Mouse (Mus musculus): ENCODE data around the gene Dcaf17. TPM values are rescaled to one million over a fixed set of nuclear protein-coding genes. Genes with fewer than 3 reads are reported as not detected.

Gene Dcaf17
- polyA plus RNA-seq, 1 experiment = 6.8 TPM

DNA sequence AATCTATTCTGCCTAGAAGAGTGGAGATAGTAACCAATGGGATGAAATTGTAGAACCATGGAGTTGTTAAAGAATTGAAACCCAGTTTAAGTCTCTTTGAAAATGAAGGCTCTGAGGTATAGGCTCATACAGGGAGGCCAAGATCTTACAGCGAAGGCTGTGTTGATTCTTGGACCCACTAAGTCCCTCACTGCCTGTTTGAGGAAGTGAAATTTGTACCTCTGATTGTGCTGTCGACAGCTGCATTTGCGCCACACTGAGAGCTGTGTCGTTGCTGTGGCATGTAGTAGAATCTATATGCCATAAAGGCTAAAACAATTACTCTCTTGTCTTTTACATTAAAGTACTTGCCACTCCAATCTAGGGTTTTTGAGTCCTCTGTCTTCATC, 48.2 kb downstream of the Dcaf17 start:
- no peak overlapping the region for H3K4me3 ChIP-seq (replicated peaks; ENCODE audit: control insufficient read depth, low read depth, low read length)
- WGBS = 7% methylated on average over 4 of the region's 4 CpGs
- no peak for TF ChIP-seq CTCF (IDR thresholded peaks at IDR 0.05; ENCODE audit: control insufficient read depth, insufficient read depth, low read length)
- no peak overlapping the region for H3K27ac ChIP-seq (ENCODE audit: control insufficient read depth, insufficient read depth, low read depth, low read length, poor library complexity)
- peaks cover 1% of the 10 kb centered on the region; the same call in 1 of the 2 replicates for H3K4me1 ChIP-seq (ENCODE audit: control insufficient read depth, insufficient read depth, low read length)

DNA sequence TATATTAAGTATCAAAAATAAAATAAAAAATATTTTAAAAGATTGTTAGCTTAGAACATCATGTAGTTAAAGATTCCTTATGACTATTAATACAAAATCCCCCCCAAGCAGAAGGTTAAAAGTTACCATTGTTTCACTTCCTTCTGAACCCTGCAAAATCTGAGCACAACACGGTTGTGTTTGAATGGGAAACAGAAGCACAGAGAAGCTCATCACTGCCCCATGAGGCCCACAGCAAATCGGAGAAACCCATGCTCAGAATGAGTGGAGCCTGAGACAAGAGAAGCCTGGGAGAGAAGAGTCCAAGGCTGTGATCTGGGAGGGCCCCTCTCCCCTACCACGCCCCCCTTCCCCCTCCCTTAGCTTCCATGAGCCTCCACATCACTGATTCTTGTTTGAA, 49.6 kb downstream of the Dcaf17 start:
- no peak overlapping the region for H3K4me3 ChIP-seq (replicated peaks; ENCODE audit: control insufficient read depth, low read depth, low read length)
- peaks cover 1% of the 10 kb centered on the region; the same call in 1 of the 2 replicates for H3K4me1 ChIP-seq (ENCODE audit: control insufficient read depth, insufficient read depth, low read length)
- H3K27ac ChIP-seq (ENCODE audit: control insufficient read depth, insufficient read depth, low read depth, low read length, poor library complexity) = no peak overlapping the region
- no peak for TF ChIP-seq CTCF (IDR thresholded peaks at IDR 0.05; ENCODE audit: control insufficient read depth, insufficient read depth, low read length)
- TF ChIP-seq POLR2A (IDR thresholded peaks at IDR 0.05; ENCODE audit: borderline replicate concordance, control insufficient read depth, low read depth, low read length) = no peak
- WGBS = 55% methylated on average over 3 of the region's 3 CpGs

DNA sequence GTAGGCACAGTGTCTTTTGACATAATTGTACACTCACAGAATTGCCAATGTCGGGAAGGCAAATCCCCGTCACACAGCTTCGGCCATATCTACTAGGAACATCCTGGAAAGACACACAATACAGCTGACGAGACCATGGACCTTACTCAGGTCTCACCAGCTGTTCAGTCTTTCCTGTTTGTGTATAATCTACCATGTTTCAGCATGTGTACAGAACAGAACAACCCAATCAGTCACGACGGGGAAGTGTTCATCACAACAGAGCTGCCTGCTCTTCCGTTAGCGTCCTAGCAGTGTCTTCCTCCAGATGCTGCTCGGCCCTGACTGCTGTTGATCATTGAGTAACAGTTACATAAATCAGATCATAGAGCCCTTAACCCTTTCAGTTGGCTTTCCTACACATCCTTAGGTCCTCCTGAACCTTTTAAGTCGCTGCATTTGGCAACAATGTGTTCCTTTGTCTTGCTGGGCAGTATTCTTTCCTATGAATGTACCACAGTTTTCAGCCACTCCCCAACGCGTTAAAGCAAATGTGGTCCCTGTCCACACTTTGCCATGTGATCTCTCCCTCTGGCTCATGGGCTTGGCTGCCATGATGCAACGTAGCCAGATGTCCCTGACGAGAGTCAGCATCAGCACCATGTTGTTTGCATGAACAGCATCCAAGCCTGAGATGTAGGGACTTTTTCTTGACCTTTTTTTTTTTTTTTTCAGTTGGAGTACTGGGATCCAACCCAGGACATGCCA, 50.5 kb downstream of the Dcaf17 start:
- TF ChIP-seq POLR2A (IDR thresholded peaks at IDR 0.05; ENCODE audit: borderline replicate concordance, control insufficient read depth, low read depth, low read length) = no peak
- no peak for TF ChIP-seq CTCF (IDR thresholded peaks at IDR 0.05; ENCODE audit: control insufficient read depth, insufficient read depth, low read length)
- 60% methylated on average over 14 of the region's 14 CpGs for WGBS
- Histone ChIP-seq H3K27ac (ENCODE audit: control insufficient read depth, insufficient read depth, low read depth, low read length, poor library complexity) (no peak overlapping the region), H3K4me1 (ENCODE audit: control insufficient read depth, insufficient read depth, low read length) (peaks cover 1% of the 10 kb centered on the region; the same call in 1 of the 2 replicates), H3K4me3 (replicated peaks; ENCODE audit: control insufficient read depth, low read depth, low read length) (no peak overlapping the region)

DNA sequence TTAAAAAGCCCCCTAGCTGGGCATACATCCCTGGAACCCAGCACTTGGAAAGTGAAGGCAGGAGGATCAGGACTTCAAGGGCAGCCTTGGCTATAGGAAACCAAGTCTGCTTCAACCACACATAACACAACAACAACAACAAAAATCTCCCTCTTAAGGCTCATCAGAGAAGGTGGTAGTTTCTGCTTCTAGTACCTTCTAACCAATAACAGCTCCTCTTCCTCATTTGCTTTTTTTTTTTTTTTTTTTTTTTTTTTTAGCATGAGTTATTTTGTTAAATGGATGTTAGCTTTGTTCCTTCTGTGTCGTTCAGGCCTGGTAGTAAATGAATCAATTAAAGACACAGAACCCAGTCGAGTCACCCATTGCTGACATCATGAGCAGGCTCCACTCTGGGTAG, 52.1 kb downstream of the Dcaf17 start:
- peaks cover 1% of the 10 kb centered on the region; the same call in 1 of the 2 replicates for H3K4me1 ChIP-seq (ENCODE audit: control insufficient read depth, insufficient read depth, low read length)
- no peak overlapping the region for H3K4me3 ChIP-seq (replicated peaks; ENCODE audit: control insufficient read depth, low read depth, low read length)
- WGBS = 68% methylated on average over 2 of the region's 2 CpGs
- TF ChIP-seq POLR2A (IDR thresholded peaks at IDR 0.05; ENCODE audit: borderline replicate concordance, control insufficient read depth, low read depth, low read length) (no peak), CTCF (IDR thresholded peaks at IDR 0.05; ENCODE audit: control insufficient read depth, insufficient read depth, low read length) (no peak)
- no peak overlapping the region for H3K27ac ChIP-seq (ENCODE audit: control insufficient read depth, insufficient read depth, low read depth, low read length, poor library complexity)

DNA sequence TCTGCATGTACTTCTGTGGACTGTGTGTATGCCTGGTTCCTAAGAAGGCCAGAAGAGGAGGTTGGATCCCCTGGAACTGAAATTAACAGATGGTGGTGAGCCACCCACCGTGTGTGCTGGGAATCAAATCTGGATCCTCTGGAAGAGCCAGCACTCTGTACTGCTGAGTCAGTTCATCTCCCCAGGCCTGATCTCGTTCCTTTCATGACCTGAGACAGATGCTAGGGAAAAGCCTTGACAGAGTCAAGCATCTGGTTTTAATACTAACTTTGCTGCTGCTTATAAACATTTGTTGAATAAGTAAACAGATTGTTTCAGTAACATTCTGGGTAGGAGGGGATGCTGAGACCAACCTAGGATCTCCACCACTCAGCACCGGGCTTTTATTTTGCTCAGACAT, 53.4 kb downstream of the Dcaf17 start:
- 81% methylated on average over 3 of the region's 3 CpGs for WGBS
- H3K4me1 ChIP-seq (ENCODE audit: control insufficient read depth, insufficient read depth, low read length) = no peaks in the 10 kb centered on the region
- TF ChIP-seq CTCF (IDR thresholded peaks at IDR 0.05; ENCODE audit: control insufficient read depth, insufficient read depth, low read length) = no peak
- no peak for TF ChIP-seq POLR2A (IDR thresholded peaks at IDR 0.05; ENCODE audit: borderline replicate concordance, control insufficient read depth, low read depth, low read length)
- H3K27ac ChIP-seq (ENCODE audit: control insufficient read depth, insufficient read depth, low read depth, low read length, poor library complexity) = no peak overlapping the region
- no peak overlapping the region for H3K4me3 ChIP-seq (replicated peaks; ENCODE audit: control insufficient read depth, low read depth, low read length)

DNA sequence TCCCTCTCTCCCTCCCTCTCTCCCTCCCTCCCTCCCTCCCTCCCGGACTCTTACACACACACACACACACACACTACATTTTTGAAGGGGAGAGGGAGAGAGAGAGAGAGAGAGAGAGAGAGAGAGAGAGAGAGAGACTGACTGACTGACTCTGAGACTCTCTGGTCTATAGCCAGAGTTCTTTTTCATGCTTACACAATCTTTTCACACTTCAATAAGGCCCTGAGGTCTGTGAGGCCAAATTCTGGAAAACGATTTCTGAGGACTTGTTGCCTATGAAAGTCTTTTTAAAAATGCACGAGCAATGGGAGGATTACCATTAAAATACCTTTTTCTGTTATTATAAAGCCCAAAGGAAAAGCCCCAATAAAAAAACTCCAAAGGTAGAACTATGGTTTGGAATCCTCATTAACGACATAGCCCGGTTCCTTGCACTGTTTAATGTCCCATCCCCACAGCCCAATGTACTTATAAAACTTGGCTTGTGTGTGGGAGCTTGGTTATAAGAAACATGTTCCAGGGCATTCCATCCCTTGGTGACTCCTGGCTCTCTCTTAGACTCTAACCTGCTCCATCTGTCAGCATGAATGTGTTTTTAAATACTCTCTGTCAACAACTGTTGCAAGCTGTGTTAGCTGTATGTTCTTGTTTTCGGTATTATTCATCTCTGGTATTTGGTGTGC, 58.5 kb downstream of the Dcaf17 start:
- TF ChIP-seq POLR2A (IDR thresholded peaks at IDR 0.05; ENCODE audit: borderline replicate concordance, control insufficient read depth, low read depth, low read length) (no peak), CTCF (IDR thresholded peaks at IDR 0.05; ENCODE audit: control insufficient read depth, insufficient read depth, low read length) (no peak)
- Histone ChIP-seq H3K27ac (ENCODE audit: control insufficient read depth, insufficient read depth, low read depth, low read length, poor library complexity) (no peak overlapping the region), H3K4me1 (ENCODE audit: control insufficient read depth, insufficient read depth, low read length) (no peaks in the 10 kb centered on the region), H3K4me3 (replicated peaks; ENCODE audit: control insufficient read depth, low read depth, low read length) (no peak overlapping the region)
- 81% methylated on average over 5 of the region's 6 CpGs for WGBS

DNA sequence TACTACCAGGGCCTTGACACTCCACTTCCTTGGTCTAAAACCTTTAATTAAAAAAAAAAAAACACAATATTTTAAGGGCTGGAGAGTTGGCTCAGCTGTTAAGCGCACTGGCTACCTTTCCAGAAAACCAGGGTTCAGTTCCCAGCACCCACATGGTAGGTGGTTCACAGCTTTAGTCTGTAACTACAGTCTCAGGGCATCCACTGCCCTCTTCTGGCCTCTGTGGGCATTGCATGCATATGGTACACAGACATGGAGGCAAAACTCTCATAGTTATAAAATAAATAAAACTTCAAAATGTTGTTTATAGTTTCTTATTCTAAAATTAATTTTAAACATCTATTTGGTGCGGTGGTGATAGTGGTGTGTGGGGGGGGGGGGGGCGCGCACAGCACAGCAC, 61.0 kb downstream of the Dcaf17 start:
- WGBS = 90% methylated on average over 4 of the region's 4 CpGs
- H3K4me1 ChIP-seq (ENCODE audit: control insufficient read depth, insufficient read depth, low read length) = no peaks in the 10 kb centered on the region
- no peak overlapping the region for H3K27ac ChIP-seq (ENCODE audit: control insufficient read depth, insufficient read depth, low read depth, low read length, poor library complexity)
- H3K4me3 ChIP-seq (replicated peaks; ENCODE audit: control insufficient read depth, low read depth, low read length) = no peak overlapping the region
- peak; percentile 48 for TF ChIP-seq CTCF (IDR thresholded peaks at IDR 0.05; ENCODE audit: control insufficient read depth, insufficient read depth, low read length)
- TF ChIP-seq POLR2A (IDR thresholded peaks at IDR 0.05; ENCODE audit: borderline replicate concordance, control insufficient read depth, low read depth, low read length) = no peak

DNA sequence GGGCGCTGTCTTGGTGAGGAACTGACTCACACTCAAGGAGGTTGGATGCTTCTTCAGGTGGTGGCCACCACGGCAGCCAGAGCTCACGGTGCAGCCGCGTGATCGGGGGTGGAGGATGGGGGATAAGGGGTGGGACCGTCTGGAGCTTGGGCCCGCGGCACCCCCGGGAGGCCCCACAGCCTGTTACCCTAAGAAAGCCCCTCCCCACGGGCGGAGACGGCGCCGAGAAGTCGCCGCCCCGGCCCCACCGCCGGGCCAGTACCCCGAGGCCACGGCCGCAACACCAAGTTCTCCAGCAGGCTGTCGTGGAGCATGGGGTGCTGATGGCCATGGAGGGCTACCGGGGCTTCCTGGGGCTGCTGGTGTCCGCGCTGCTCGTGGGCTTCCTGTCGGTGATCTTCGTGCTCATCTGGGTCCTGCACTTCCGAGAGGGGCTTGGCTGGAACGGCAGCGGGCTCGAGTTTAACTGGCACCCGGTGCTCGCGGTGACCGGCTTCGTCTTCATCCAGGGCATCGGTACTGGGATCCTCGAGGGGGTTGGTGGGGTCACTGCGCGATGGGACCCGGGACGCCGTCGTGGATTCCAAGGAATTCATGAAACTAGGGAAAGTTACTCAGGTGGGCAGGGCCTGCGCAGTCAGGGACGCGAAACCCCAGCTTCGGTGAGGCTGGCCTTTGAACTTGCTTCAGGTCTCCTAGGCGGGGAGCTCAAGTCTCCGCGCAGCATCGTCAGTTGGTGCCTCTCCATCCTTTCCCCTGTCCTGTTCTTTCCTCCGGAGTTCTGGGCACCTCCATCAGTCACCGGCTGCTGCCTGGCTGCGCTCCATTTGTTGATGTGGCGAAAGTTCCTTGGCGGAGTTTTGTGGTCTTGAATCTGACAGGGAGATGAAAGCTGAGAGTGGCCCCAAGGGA, 62.9 kb downstream of the Dcaf17 start, which contains the start of gene Cybrd1:
Gene Cybrd1 (plus strand): TSS at position 127 of the 912 bp plus-strand sequence.
- H3K4me1 ChIP-seq (ENCODE audit: control insufficient read depth, insufficient read depth, low read length) = no peaks in the 10 kb centered on the region
- no peak within 1 kb of the TSS for H3K4me3 ChIP-seq (replicated peaks; ENCODE audit: control insufficient read depth, low read depth, low read length)
- WGBS = 3% methylated on average over 60 of the region's 60 CpGs
- no peak for TF ChIP-seq CTCF (IDR thresholded peaks at IDR 0.05; ENCODE audit: control insufficient read depth, insufficient read depth, low read length)
- TF ChIP-seq POLR2A (IDR thresholded peaks at IDR 0.05; ENCODE audit: borderline replicate concordance, control insufficient read depth, low read depth, low read length) = no peak
- no peak within 1 kb of the TSS for H3K27ac ChIP-seq (ENCODE audit: control insufficient read depth, insufficient read depth, low read depth, low read length, poor library complexity)

Measured in bone marrow, adult 2 months (tissue).